Mouse (Mus musculus) bone marrow macrophage, adult 2 months (primary cell): Measurements from ENCODE around the gene Sema3a.

Source experiments
- CTCF ChIP-seq: IDR thresholded peaks from 2 replicates; pipeline ENCODE4 v1.5.1; 2012; ENCODE audit warnings: low read depth, mild to moderate bottlenecking, low read length, moderate library complexity
- POLR2A ChIP-seq: IDR thresholded peaks from 2 replicates; pipeline ENCODE4 v1.6.1; 2012; ENCODE audit warnings: mild to moderate bottlenecking, low read depth, low read length, borderline replicate concordance

DNA sequence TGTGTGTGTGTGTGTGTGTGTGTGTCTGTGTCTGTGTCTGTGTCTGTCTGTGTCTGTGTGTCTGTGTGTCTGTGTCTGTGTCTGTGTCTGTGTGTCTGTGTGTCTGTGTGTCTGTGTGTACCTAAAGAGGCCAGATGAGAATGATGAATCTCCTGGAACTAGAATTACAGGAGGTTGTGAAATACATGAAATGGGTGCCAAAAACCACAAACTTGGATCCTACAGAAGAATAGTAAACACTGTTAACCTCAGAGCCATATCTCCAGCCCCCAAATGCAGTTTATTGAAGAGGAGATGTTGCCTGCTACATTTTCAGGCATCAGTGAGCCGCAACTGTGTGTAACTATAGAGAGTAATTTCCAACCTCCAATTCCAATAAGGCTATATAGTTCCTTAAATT, 34.8 kb upstream of the Sema3a start:
- TF ChIP-seq POLR2A (no peak), CTCF (no peak)
